Mouse (Mus musculus): Measurements from ENCODE around the gene Pomt2. TPM values are rescaled to one million over a fixed set of nuclear protein-coding genes. Genes with fewer than 3 reads are reported as not detected.

Pomt2 gene
- polyA plus RNA-seq, 1 experiment: 22.4 TPM

DNA sequence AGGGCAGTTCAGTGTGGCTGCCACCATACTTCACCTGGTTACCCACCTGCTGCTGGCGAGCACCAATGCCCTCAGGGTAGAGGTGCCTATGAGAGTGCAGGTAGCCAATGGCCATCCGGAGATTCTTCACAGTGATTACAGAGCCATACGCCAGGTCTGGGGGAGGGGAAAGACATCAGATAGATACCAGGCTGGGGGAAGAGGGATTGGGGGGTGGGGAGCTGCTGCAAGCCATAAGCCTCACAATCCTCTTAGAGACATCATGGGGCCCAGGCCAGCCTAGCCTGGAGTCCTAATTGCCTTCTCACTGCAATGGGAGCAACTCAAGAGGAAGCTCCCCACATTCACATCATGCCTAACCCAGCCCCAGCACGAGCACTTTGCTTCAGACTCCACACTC lies 20.5 kb downstream of the Pomt2 start:
- TF ChIP-seq CTCF (IDR thresholded peaks at IDR 0.05; ENCODE audit: borderline replicate concordance, insufficient read depth, low read depth, low read length): no peak
- TF ChIP-seq POLR2A (IDR thresholded peaks at IDR 0.05; ENCODE audit: borderline replicate concordance, insufficient read depth, low read length): no peak
- Histone ChIP-seq H3K27me3 (ENCODE audit: control insufficient read depth, insufficient read depth, low read length) (no peaks in the 10 kb centered on the region), H3K27ac (ENCODE audit: insufficient read depth, low read length) (no peak overlapping the region), H3K4me3 (replicated peaks; ENCODE audit: insufficient read depth, low read depth, low read length) (no peak overlapping the region), H3K4me1 (ENCODE audit: control insufficient read depth, insufficient read depth, low read length) (no peaks in the 10 kb centered on the region)
- 83% methylated on average over 4 of the region's 4 CpGs for WGBS
- DNase-seq: no peak

- H3K4me3 ChIP-seq (replicated peaks; ENCODE audit: insufficient read depth, low read depth, low read length): no peak overlapping the region
- no peak for DNase-seq
- TF ChIP-seq POLR2A (IDR thresholded peaks at IDR 0.05; ENCODE audit: borderline replicate concordance, insufficient read depth, low read length): no peak
- TF ChIP-seq CTCF (IDR thresholded peaks at IDR 0.05; ENCODE audit: borderline replicate concordance, insufficient read depth, low read depth, low read length): no peak
- H3K27ac ChIP-seq (ENCODE audit: insufficient read depth, low read length): no peak overlapping the region
- no peaks in the 10 kb centered on the region for H3K27me3 ChIP-seq (ENCODE audit: control insufficient read depth, insufficient read depth, low read length)
- 96% methylated on average over 4 of the region's 4 CpGs for WGBS
- H3K4me1 ChIP-seq (ENCODE audit: control insufficient read depth, insufficient read depth, low read length): no peaks in the 10 kb centered on the region
These were observed 25.7 kb downstream of the Pomt2 start for GRCm38 (mm10) chr12:87121918-87122589.

DNA sequence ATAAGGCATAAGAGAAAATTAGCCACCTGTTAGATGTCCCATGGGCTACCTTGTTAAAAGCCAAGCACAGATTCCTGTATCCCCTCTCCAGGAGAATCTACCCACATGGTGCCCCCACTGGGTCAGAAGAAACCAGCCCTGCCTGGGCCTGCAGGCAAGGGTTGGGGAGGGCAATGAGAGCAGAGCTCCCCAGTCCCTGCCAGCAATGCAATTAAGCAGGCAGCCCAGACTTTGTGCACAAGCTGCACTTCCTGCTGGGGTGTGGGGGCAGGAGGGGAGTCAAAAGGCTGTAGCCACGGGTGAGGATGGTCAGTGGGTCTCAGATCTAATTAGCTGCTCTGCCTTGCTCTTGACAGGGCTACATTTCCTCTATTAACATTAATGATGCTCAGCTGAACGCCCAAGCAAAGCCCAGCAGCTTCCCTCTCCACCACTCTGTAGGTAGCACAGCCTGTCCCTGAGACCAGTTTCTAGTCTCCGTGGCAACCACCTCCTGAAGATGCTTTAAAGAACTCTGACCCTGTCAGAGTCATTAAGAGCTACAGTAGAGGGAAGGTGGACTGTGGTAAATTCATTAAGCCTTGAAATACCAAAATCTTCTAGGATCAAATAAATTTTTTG lies 40.3 kb downstream of the Pomt2 start:
- TF ChIP-seq CTCF (IDR thresholded peaks at IDR 0.05; ENCODE audit: borderline replicate concordance, insufficient read depth, low read depth, low read length): no peak
- no peak for TF ChIP-seq POLR2A (IDR thresholded peaks at IDR 0.05; ENCODE audit: borderline replicate concordance, insufficient read depth, low read length)
- H3K27me3 ChIP-seq (ENCODE audit: control insufficient read depth, insufficient read depth, low read length): no peaks in the 10 kb centered on the region
- no peak for DNase-seq
- no peak overlapping the region for H3K27ac ChIP-seq (ENCODE audit: insufficient read depth, low read length)
- no peak overlapping the region for H3K4me3 ChIP-seq (replicated peaks; ENCODE audit: insufficient read depth, low read depth, low read length)
- H3K4me1 ChIP-seq (ENCODE audit: control insufficient read depth, insufficient read depth, low read length): peaks cover 3% of the 10 kb centered on the region; the same call in 1 of the 2 replicates
- WGBS: 27% methylated on average over 3 of the region's 3 CpGs

GRCm38 (mm10) chr12:87104796-87105195 lies 43.0 kb downstream of the Pomt2 start:
- H3K4me1 ChIP-seq (ENCODE audit: control insufficient read depth, insufficient read depth, low read length): peaks cover 10% of the 10 kb centered on the region
- no peak for TF ChIP-seq CTCF (IDR thresholded peaks at IDR 0.05; ENCODE audit: borderline replicate concordance, insufficient read depth, low read depth, low read length)
- no peak for TF ChIP-seq POLR2A (IDR thresholded peaks at IDR 0.05; ENCODE audit: borderline replicate concordance, insufficient read depth, low read length)
- H3K4me3 ChIP-seq (replicated peaks; ENCODE audit: insufficient read depth, low read depth, low read length): no peak overlapping the region

GRCm38 (mm10) chr12:87103471-87103870 lies 44.3 kb downstream of the Pomt2 start:
- no peak overlapping the region for H3K4me3 ChIP-seq (replicated peaks; ENCODE audit: insufficient read depth, low read depth, low read length)
- peaks cover 1% of the 10 kb centered on the region; the same call in 1 of the 2 replicates for H3K27me3 ChIP-seq (ENCODE audit: control insufficient read depth, insufficient read depth, low read length)
- H3K27ac ChIP-seq (ENCODE audit: insufficient read depth, low read length): no peak overlapping the region
- no peak for DNase-seq
- H3K4me1 ChIP-seq (ENCODE audit: control insufficient read depth, insufficient read depth, low read length): peaks cover 10% of the 10 kb centered on the region
- WGBS: 70% methylated on average over 4 of the region's 4 CpGs
- no peak for TF ChIP-seq POLR2A (IDR thresholded peaks at IDR 0.05; ENCODE audit: borderline replicate concordance, insufficient read depth, low read length)
- no peak for TF ChIP-seq CTCF (IDR thresholded peaks at IDR 0.05; ENCODE audit: borderline replicate concordance, insufficient read depth, low read depth, low read length)

More at GRCm38 (mm10) chr12:87104796-87105195, 43.0 kb downstream of the Pomt2 start:
- 11% methylated on average over 4 of the region's 4 CpGs for WGBS
- DNase-seq: peak in 1 of 2 experiments; percentile 53
- H3K27ac ChIP-seq (ENCODE audit: insufficient read depth, low read length): no peak overlapping the region
- H3K27me3 ChIP-seq (ENCODE audit: control insufficient read depth, insufficient read depth, low read length): peaks cover 1% of the 10 kb centered on the region; the same call in 1 of the 2 replicates

DNA sequence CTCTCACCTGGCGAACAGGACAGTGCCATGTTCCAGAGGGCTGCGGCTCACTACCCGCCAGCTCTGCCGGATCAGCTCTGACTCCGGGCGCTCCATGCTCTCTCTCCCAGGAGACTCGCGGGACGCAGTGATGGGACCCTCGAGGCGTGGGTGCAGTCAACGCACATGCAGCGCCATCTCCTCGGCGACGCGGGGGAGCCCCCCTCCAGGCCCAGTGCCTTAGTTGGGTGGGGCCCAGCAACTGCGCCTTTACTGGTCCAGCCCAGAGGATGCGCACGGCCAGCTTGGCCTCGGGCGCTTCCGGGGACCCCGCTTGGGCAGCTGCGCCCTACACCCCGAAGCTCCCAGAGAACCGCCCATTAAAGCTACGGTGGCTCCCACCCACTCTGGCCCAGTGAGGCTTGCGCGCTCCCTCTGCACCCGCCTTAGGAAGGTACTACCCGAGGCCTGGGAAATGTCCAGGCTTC lies 45.6 kb downstream of the Pomt2 start, which contains the start of gene Ngb:
Gene Ngb, minus strand, starts transcription at position 375 of the 467 bp plus-strand sequence.
- Histone ChIP-seq H3K27me3 (ENCODE audit: control insufficient read depth, insufficient read depth, low read length) (peaks cover 1% of the 10 kb centered on the region; the same call in 1 of the 2 replicates), H3K4me1 (ENCODE audit: control insufficient read depth, insufficient read depth, low read length) (peaks cover 7% of the 10 kb centered on the region), H3K4me3 (replicated peaks; ENCODE audit: insufficient read depth, low read depth, low read length) (no peak within 1 kb of the TSS), H3K27ac (ENCODE audit: insufficient read depth, low read length) (no peak within 1 kb of the TSS)
- TF ChIP-seq CTCF (IDR thresholded peaks at IDR 0.05; ENCODE audit: borderline replicate concordance, insufficient read depth, low read depth, low read length) (no peak), POLR2A (IDR thresholded peaks at IDR 0.05; ENCODE audit: borderline replicate concordance, insufficient read depth, low read length) (no peak)
- WGBS: 8% methylated on average over 32 of the region's 32 CpGs
- DNase-seq: no peak

- no peak for DNase-seq
- TF ChIP-seq POLR2A (IDR thresholded peaks at IDR 0.05; ENCODE audit: borderline replicate concordance, insufficient read depth, low read length) (no peak), CTCF (IDR thresholded peaks at IDR 0.05; ENCODE audit: borderline replicate concordance, insufficient read depth, low read depth, low read length) (no peak)
- Histone ChIP-seq H3K4me1 (ENCODE audit: control insufficient read depth, insufficient read depth, low read length) (peaks cover 7% of the 10 kb centered on the region), H3K4me3 (replicated peaks; ENCODE audit: insufficient read depth, low read depth, low read length) (no peak overlapping the region), H3K27ac (ENCODE audit: insufficient read depth, low read length) (no peak overlapping the region), H3K27me3 (ENCODE audit: control insufficient read depth, insufficient read depth, low read length) (peaks cover 1% of the 10 kb centered on the region; the same call in 1 of the 2 replicates)
- WGBS: 67% methylated on average over 4 of the region's 4 CpGs
These were observed 47.4 kb downstream of the Pomt2 start for GRCm38 (mm10) chr12:87100331-87100730.

Measured in cerebellum, adult 2 months (tissue).